Mouse (Mus musculus): ENCODE data around the gene Nudt16l1. TPM values are rescaled to one million over a fixed set of nuclear protein-coding genes. Genes with fewer than 3 reads are reported as not detected.

Gene Nudt16l1
- polyA plus RNA-seq, 1 experiment: 137 TPM

- WGBS: 90% methylated on average over 8 of the region's 8 CpGs
- Histone ChIP-seq H3K4me1 (ENCODE audit: control insufficient read depth, insufficient read depth, low read length) (peaks cover 4% of the 10 kb centered on the region; the same call in 1 of the 2 replicates), H3K27ac (ENCODE audit: insufficient read depth, low read depth, low read length) (no peak overlapping the region), H3K36me3 (ENCODE audit: control insufficient read depth, insufficient read depth, low read length) (no peaks in the 10 kb centered on the region), H3K27me3 (replicated peaks; ENCODE audit: control insufficient read depth, insufficient read depth, low read length) (no peaks in the 10 kb centered on the region), H3K4me3 (ENCODE audit: insufficient read depth, low read depth, low read length) (no peak overlapping the region)
- no peak for TF ChIP-seq POLR2A (IDR thresholded peaks at IDR 0.05; ENCODE audit: low read depth, low read length)
- no peak for TF ChIP-seq CTCF (conservative IDR thresholded peaks at IDR 0.05; ENCODE audit: insufficient read depth, insufficient read length, low read depth, low read length)
- DNase-seq: no peak
Measured at GRCm38 (mm10) chr16:4965392-4966129, 27.0 kb downstream of the Nudt16l1 start.

GRCm38 (mm10) chr16:4968426-4968825 is 29.9 kb downstream of the Nudt16l1 start:
- no peaks in the 10 kb centered on the region for H3K27me3 ChIP-seq (replicated peaks; ENCODE audit: control insufficient read depth, insufficient read depth, low read length)
- no peaks in the 10 kb centered on the region for H3K36me3 ChIP-seq (ENCODE audit: control insufficient read depth, insufficient read depth, low read length)
- H3K27ac ChIP-seq (ENCODE audit: insufficient read depth, low read depth, low read length): no peak overlapping the region
- DNase-seq: no peak
- H3K4me3 ChIP-seq (ENCODE audit: insufficient read depth, low read depth, low read length): no peak overlapping the region
- no peak for TF ChIP-seq POLR2A (IDR thresholded peaks at IDR 0.05; ENCODE audit: low read depth, low read length)
- no peak for TF ChIP-seq CTCF (conservative IDR thresholded peaks at IDR 0.05; ENCODE audit: insufficient read depth, insufficient read length, low read depth, low read length)
- H3K4me1 ChIP-seq (ENCODE audit: control insufficient read depth, insufficient read depth, low read length): no peaks in the 10 kb centered on the region; the same call in 1 of the 2 replicates
- WGBS: 70% methylated on average over 3 of the region's 3 CpGs

- Histone ChIP-seq H3K27me3 (replicated peaks; ENCODE audit: control insufficient read depth, insufficient read depth, low read length) (no peaks in the 10 kb centered on the region), H3K36me3 (ENCODE audit: control insufficient read depth, insufficient read depth, low read length) (no peaks in the 10 kb centered on the region), H3K4me1 (ENCODE audit: control insufficient read depth, insufficient read depth, low read length) (no peaks in the 10 kb centered on the region; the same call in 1 of the 2 replicates), H3K4me3 (ENCODE audit: insufficient read depth, low read depth, low read length) (no peak overlapping the region), H3K27ac (ENCODE audit: insufficient read depth, low read depth, low read length) (no peak overlapping the region)
- no peak for TF ChIP-seq POLR2A (IDR thresholded peaks at IDR 0.05; ENCODE audit: low read depth, low read length)
- TF ChIP-seq CTCF (conservative IDR thresholded peaks at IDR 0.05; ENCODE audit: insufficient read depth, insufficient read length, low read depth, low read length): no peak
- WGBS: 89% methylated on average over 5 of the region's 5 CpGs
- no peak for DNase-seq
Measured at GRCm38 (mm10) chr16:4969055-4969843, 30.7 kb downstream of the Nudt16l1 start.

- no peak for TF ChIP-seq POLR2A (IDR thresholded peaks at IDR 0.05; ENCODE audit: low read depth, low read length)
- TF ChIP-seq CTCF (conservative IDR thresholded peaks at IDR 0.05; ENCODE audit: insufficient read depth, insufficient read length, low read depth, low read length): no peak
- Histone ChIP-seq H3K27me3 (replicated peaks; ENCODE audit: control insufficient read depth, insufficient read depth, low read length) (no peaks in the 10 kb centered on the region), H3K36me3 (ENCODE audit: control insufficient read depth, insufficient read depth, low read length) (no peaks in the 10 kb centered on the region), H3K27ac (ENCODE audit: insufficient read depth, low read depth, low read length) (no peak overlapping the region), H3K4me1 (ENCODE audit: control insufficient read depth, insufficient read depth, low read length) (no peaks in the 10 kb centered on the region), H3K4me3 (ENCODE audit: insufficient read depth, low read depth, low read length) (no peak overlapping the region)
- peak; percentile 27 for DNase-seq
- 56% methylated on average over 4 of the region's 4 CpGs for WGBS
Measured at GRCm38 (mm10) chr16:4971626-4972025, 33.1 kb downstream of the Nudt16l1 start.

- H3K4me1 ChIP-seq (ENCODE audit: control insufficient read depth, insufficient read depth, low read length): no peaks in the 10 kb centered on the region
- no peak overlapping the region for H3K4me3 ChIP-seq (ENCODE audit: insufficient read depth, low read depth, low read length)
- TF ChIP-seq CTCF (conservative IDR thresholded peaks at IDR 0.05; ENCODE audit: insufficient read depth, insufficient read length, low read depth, low read length): no peak
- 90% methylated on average over 5 of the region's 5 CpGs for WGBS
- no peaks in the 10 kb centered on the region for H3K27me3 ChIP-seq (replicated peaks; ENCODE audit: control insufficient read depth, insufficient read depth, low read length)
- no peak for DNase-seq
- H3K27ac ChIP-seq (ENCODE audit: insufficient read depth, low read depth, low read length): no peak overlapping the region
- no peaks in the 10 kb centered on the region for H3K36me3 ChIP-seq (ENCODE audit: control insufficient read depth, insufficient read depth, low read length)
Measured at GRCm38 (mm10) chr16:4974521-4974920, 36.0 kb downstream of the Nudt16l1 start.

GRCm38 (mm10) chr16:4976180-4976579 is 37.6 kb downstream of the Nudt16l1 start:
- no peaks in the 10 kb centered on the region for H3K4me1 ChIP-seq (ENCODE audit: control insufficient read depth, insufficient read depth, low read length)
- WGBS: 66% methylated on average over 2 of the region's 2 CpGs

More at GRCm38 (mm10) chr16:4976180-4976579, 37.6 kb downstream of the Nudt16l1 start:
- Histone ChIP-seq H3K36me3 (ENCODE audit: control insufficient read depth, insufficient read depth, low read length) (no peaks in the 10 kb centered on the region), H3K27ac (ENCODE audit: insufficient read depth, low read depth, low read length) (no peak overlapping the region), H3K4me3 (ENCODE audit: insufficient read depth, low read depth, low read length) (no peak overlapping the region), H3K27me3 (replicated peaks; ENCODE audit: control insufficient read depth, insufficient read depth, low read length) (no peaks in the 10 kb centered on the region)
- no peak for DNase-seq
- no peak for TF ChIP-seq CTCF (conservative IDR thresholded peaks at IDR 0.05; ENCODE audit: insufficient read depth, insufficient read length, low read depth, low read length)
- no peak for TF ChIP-seq POLR2A (IDR thresholded peaks at IDR 0.05; ENCODE audit: low read depth, low read length)

Data from kidney, adult 2 months (tissue).